Mouse (Mus musculus) liver (tissue): ENCODE measurements at regions not wholly inside any gene's neighbourhood (a gene's known extent, or its start where the extent isn't known, plus 50 kb on each side); places are given as distances from the start of the nearest gene placed in this dataset.
"Not testable (repeated sequence)": the region's sequence is repeated elsewhere in the genome, so short reads cannot be mapped to it uniquely, and the experiment has no call there.

Source experiments
- DNase-seq: peaks from one replicate; pipeline ENCODE4 v3.0.0-alpha.2; 2020; ENCODE audit warnings: mixed read lengths

- DNase-seq: peak; percentile 3
Measured at GRCm38 (mm10) chr13:3216070-3216469, 321.8 kb upstream of the Gdi2 start.

DNA sequence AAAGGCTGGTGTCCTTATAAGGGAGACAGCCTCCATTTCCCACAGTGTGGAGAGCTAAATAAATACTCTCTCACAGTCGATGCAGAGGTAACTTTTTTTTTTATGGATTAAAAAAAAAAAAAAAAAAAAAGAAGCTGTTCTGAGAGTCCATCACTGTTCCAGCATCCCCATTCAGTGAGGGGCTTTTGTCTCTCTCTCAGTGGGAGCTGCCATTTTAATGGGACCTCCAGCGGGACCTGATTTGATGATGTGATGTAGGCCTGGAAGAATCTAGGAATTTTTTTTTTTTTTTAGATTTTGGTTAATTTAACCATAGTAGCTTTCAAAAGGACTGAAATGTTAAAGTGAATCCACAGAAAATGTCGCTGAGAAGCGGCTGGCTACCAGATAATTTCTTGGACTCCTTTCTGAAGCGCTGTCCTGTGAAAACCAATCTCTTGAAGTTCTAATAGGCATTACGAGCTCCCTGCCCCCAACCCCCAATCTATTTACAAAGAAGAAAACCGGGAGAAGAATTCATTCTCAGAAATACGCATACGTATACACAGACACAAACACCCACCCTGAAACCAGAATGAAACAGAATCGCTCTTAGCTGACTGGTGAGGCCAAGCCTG lies 316.8 kb upstream of the Gdi2 start:
- DNase-seq: not testable (repeated sequence)

DNA sequence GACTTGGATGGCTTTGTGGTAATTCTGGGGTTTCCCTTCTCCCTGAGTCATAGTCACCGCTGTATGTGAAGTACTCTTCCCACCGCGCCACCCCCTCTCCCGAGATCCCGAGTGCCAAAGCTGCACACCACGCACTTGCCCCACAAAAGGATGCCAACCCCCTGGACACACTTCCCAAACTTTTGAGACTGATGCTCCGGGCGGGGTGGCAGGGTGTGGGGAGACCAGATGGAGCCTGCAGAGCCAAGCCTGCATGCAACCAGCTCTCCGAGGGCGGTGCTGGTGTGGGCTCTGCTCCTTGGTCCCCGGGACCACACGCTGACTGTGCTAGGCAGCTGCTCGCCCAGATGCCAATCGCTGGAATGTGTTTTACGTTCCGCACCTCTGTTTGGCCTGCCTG lies 316.2 kb upstream of the Gdi2 start:
- DNase-seq: peak; percentile 2

DNA sequence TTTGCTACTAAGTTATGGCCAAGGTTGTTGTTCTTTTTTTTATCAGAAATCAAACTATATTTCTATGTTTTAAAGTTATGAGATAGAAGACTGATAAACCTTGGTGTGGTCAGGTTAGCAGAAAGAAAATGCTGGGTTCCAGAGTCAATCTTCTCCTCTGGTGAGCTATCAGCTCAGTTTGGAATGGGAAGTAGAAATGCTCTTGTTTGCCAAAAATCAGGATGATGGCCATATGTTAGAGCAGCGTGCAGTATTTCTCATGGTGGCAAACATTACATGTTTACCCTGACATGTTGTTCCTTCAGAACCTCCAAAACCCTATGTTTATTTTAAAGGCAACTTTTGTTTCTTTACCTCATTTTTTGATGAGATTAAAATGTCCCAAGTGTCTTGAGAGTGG lies 279.5 kb upstream of the Gdi2 start:
- DNase-seq: no peak

DNA sequence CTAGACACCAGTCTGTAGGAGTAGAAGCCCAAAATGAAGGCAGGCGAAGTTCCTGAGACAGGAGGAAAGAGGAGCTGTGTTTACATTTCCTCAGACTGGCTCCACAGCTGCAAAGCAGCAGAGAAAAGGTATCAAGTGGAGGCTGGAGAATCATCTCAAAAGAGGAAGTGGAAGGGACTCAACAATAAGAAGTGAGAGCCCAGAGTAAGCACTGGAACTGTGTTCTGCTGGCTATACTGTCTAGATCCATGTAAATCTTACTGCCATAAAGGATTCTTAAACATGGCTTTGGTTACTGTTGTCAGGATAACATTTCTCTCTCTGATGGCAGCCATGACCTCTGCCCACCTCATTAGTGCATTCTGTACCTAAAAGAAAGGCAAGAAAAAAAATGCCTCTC lies 261.7 kb upstream of the Gdi2 start:
- DNase-seq: not testable (repeated sequence)
